Mouse (Mus musculus) heart, postnatal 0 days (tissue): ENCODE data around the gene Dmc1.

Experiments used
- CTCF ChIP-seq: IDR thresholded peaks from 2 replicates; pipeline ENCODE4 v1.5.1; 2016; ENCODE audit warnings: antibody characterized with exemption, control low read depth, low read depth
- EP300 ChIP-seq: IDR thresholded peaks from 2 replicates; pipeline ENCODE4 v1.6.1; 2016; ENCODE audit warnings: antibody characterized with exemption, low read depth

- TF ChIP-seq CTCF: no peak
- no peak for TF ChIP-seq EP300
These were observed 57.6 kb downstream of the Dmc1 start for GRCm38 (mm10) chr15:79547289-79547820.
